Mouse (Mus musculus) layer of hippocampus, adult 8-10 months (tissue): ENCODE measurements around the gene 1110065P20Rik. TPM values are rescaled to one million over a fixed set of nuclear protein-coding genes. Genes with fewer than 3 reads are reported as not detected.

Experiments used
- total RNA-seq, 4 experiments: library from RNA; stranded (reverse); gene quantifications; 2 replicates each; pipeline ENCODE4 v1.2.4; 2022

The 1110065P20Rik gene
- total RNA-seq, 4 experiments from 2014 or later = 75.8 to 80.7 (median 78.8) TPM

Other genes with a start within 250 kb of the 1110065P20Rik start
- gene 3100002H09Rik, start 240.4 kb downstream of the 1110065P20Rik start, total RNA-seq = 1 to 10 TPM in 2 of 4 experiments, under 1 TPM in 2; 0.80 to 2.4 (median 1.1) TPM
- gene Pou3f1, start 194.4 kb downstream of the 1110065P20Rik start, total RNA-seq = 10 to 100 TPM; 39.6 to 42.8 (median 40.0) TPM
- 10 to 100 TPM; 15.3 to 18.3 (median 16.4) TPM for gene Utp11, start 157.6 kb downstream of the 1110065P20Rik start, total RNA-seq
- gene Fhl3, start 150.5 kb downstream of the 1110065P20Rik start, total RNA-seq = 1 to 10 TPM; 1.6 to 2.9 (median 2.0) TPM
- 10 to 100 TPM; 33.8 to 39.5 (median 36.0) TPM for gene Sf3a3, start 136.4 kb downstream of the 1110065P20Rik start, total RNA-seq
- gene Inpp5b, start 109.3 kb downstream of the 1110065P20Rik start, total RNA-seq = 10 to 100 TPM; 45.2 to 60.9 (median 49.3) TPM
- 10 to 100 TPM; 27.0 to 32.3 (median 27.9) TPM for gene Mtf1, start 49.1 kb downstream of the 1110065P20Rik start, total RNA-seq
- 10 to 100 TPM; 34.1 to 42.4 (median 40.9) TPM for gene Yrdc, start 517 bp downstream of the 1110065P20Rik start, total RNA-seq
- gene Maneal, start 11.0 kb upstream of the 1110065P20Rik start, total RNA-seq = 10 to 100 TPM; 46.0 to 55.5 (median 50.6) TPM
- 10 to 100 TPM; 39.3 to 49.8 (median 44.4) TPM for gene Epha10, start 29.7 kb upstream of the 1110065P20Rik start, total RNA-seq
- gene 9930104L06Rik, start 85.9 kb upstream of the 1110065P20Rik start, total RNA-seq = 10 to 100 TPM; 19.6 to 26.9 (median 25.3) TPM
- gene Cdca8, start 88.1 kb upstream of the 1110065P20Rik start, total RNA-seq = 1 to 10 TPM; 1.2 to 2.0 (median 1.2) TPM
- 1 to 10 TPM; 5.4 to 8.8 (median 7.9) TPM for gene Rspo1, start 135.2 kb upstream of the 1110065P20Rik start, total RNA-seq
- 10 to 100 TPM; 53.7 to 69.5 (median 63.4) TPM for gene Gnl2, start 165.4 kb upstream of the 1110065P20Rik start, total RNA-seq
- gene Dnali1, start 214.5 kb upstream of the 1110065P20Rik start, total RNA-seq = 1 to 10 TPM in 2 of 4 experiments, under 1 TPM in 2; 0.62 to 1.4 (median 1.2) TPM
- gene Snip1, start 215.5 kb upstream of the 1110065P20Rik start, total RNA-seq = 10 to 100 TPM; 14.1 to 16.4 (median 14.7) TPM
- 100 to 1,000 TPM; 103 to 122 (median 110) TPM for gene Meaf6, start 233.9 kb upstream of the 1110065P20Rik start, total RNA-seq